Mouse (Mus musculus) intestine, embryonic 16.5 days (tissue): ENCODE data around the gene Nsun7. TPM values are rescaled to one million over a fixed set of nuclear protein-coding genes. Genes with fewer than 3 reads are reported as not detected.

ENCODE experiments used
- ATAC-seq: fragments of 200-750 bp; cut with Nextera tagmentation; 2 replicates; pipeline ENCODE4 v1.8.0; 2017; ENCODE audit warnings: moderate TSS enrichment, moderate library complexity
- H3K27ac ChIP-seq: fragments of 300-500 bp; sonication (generic); 2 replicates; pipeline ENCODE4 v1.5.1; 2014; ENCODE audit warnings: mild to moderate bottlenecking, low read length
- H3K27me3 ChIP-seq: fragments of 300-500 bp; sonication (generic); replicated peaks from 2 replicates; pipeline ENCODE4 v1.6.1; 2014; ENCODE audit warnings: low read length, control low read depth, mixed read lengths; ENCODE audit not compliant: control insufficient read depth, insufficient read depth
- H3K36me3 ChIP-seq: fragments of 300-500 bp; sonication (generic); 2 replicates; pipeline ENCODE4 v1.6.1; 2014; ENCODE audit warnings: low read length, control low read depth; ENCODE audit not compliant: control insufficient read depth, insufficient read depth
- H3K4me1 ChIP-seq: fragments of 300-500 bp; sonication (generic); 2 replicates; pipeline ENCODE4 v1.6.1; 2014; ENCODE audit warnings: low read length, control low read depth, mixed read lengths; ENCODE audit not compliant: control insufficient read depth, insufficient read depth
- H3K4me2 ChIP-seq: fragments of 300-500 bp; sonication (generic); 2 replicates; pipeline ENCODE4 v1.6.1; 2014; ENCODE audit warnings: low read depth, low read length, control low read depth
- H3K4me3 ChIP-seq: fragments of 300-500 bp; sonication (generic); 2 replicates; pipeline ENCODE4 v1.5.1; 2014; ENCODE audit warnings: mild to moderate bottlenecking, low read length
- H3K9ac ChIP-seq: fragments of 300-500 bp; sonication (generic); 2 replicates; pipeline ENCODE4 v1.6.1; 2014; ENCODE audit warnings: low read depth, low read length
- H3K9me3 ChIP-seq: fragments of 300-500 bp; sonication (generic); 2 replicates; pipeline ENCODE4 v1.6.1; 2016; ENCODE audit warnings: low read length, control low read depth; ENCODE audit not compliant: control insufficient read depth
- WGBS: fragments of 180-500 bp; shearing (Covaris S2); extraction: QIAGEN DNeasy Blood & Tissue Kit; methylation state at CpG from one replicate; pipeline ENCODE4 v1.1.7; 2014; 5-methylcytosine and 5-hydroxymethylcytosine counted together
- polyA plus RNA-seq: library from polyadenylated mRNA; unstranded; fragments of >200 nt; fragmentation: Nextera tagmentation; extraction: Ambion mirVana; gene quantifications from 2 replicates; pipeline ENCODE4 v1.2.1, GENCODE M21; 2015

Gene Nsun7
- polyA plus RNA-seq, 1 experiment from 2014 or later: 0.17 TPM

DNA sequence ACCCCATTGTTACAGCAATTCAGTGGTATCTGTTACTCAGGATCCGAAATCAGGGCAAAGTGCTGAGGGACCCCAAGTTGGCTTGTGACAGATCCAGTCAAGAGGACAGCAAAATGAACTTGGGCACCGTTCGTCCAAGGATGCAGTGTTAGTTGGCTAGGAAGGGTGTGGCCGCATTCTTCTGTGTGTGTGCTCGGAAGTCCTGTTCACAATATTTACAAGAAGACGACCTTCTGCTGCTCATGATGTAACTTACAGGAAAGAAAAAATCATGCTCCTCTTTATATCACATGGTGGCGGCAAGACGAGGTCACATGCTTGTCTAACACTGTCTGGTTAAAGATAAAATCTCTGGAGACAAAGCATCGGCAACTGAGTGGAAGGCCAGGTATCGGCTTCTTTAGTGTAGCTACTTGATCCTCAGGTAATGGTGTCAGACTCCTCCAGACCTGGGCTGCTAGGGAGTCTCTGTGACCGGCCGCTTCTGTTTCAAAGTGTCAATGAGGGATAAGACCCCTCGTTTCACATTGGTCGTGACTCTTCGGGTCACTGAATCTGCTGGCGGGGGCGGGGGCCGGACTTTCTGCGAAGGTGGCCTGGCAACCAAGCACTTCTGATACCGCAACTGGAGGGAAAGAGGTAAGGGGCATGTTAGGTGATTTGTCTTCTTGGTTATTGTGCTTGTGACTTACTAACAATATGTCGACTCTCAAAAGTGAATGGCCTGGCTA is 42.6 kb downstream of the Nsun7 start:
- 84% methylated on average over 21 of the region's 21 CpGs for WGBS

GRCm38 (mm10) chr5:66302873-66303272 is 43.2 kb downstream of the Nsun7 start:
- Histone ChIP-seq H3K4me2 (no peak overlapping the region), H3K36me3 (no peaks in the 10 kb centered on the region; the same call in 1 of the 2 replicates), H3K4me3 (no peak overlapping the region), H3K27me3 (no peaks in the 10 kb centered on the region), H3K9me3 (no peaks in the 10 kb centered on the region), H3K27ac (no peak overlapping the region), H3K4me1 (no peaks in the 10 kb centered on the region), H3K9ac (no peak overlapping the region)
- no peak for ATAC-seq
- WGBS: 95% methylated on average over 2 of the region's 2 CpGs

More for the DNA sequence above, 42.6 kb downstream of the Nsun7 start:
- Histone ChIP-seq H3K4me1 (no peaks in the 10 kb centered on the region), H3K4me2 (no peak overlapping the region), H3K9me3 (no peaks in the 10 kb centered on the region), H3K27me3 (no peaks in the 10 kb centered on the region), H3K9ac (no peak overlapping the region), H3K27ac (no peak overlapping the region), H3K4me3 (no peak overlapping the region), H3K36me3 (no peaks in the 10 kb centered on the region; the same call in 1 of the 2 replicates)
- no peak for ATAC-seq

- no peaks in the 10 kb centered on the region for H3K27me3 ChIP-seq
- no peaks in the 10 kb centered on the region for H3K4me1 ChIP-seq
- WGBS: 81% methylated on average over 11 of the region's 11 CpGs
Observed at GRCm38 (mm10) chr5:66304300-66305067, 44.8 kb downstream of the Nsun7 start.

DNA sequence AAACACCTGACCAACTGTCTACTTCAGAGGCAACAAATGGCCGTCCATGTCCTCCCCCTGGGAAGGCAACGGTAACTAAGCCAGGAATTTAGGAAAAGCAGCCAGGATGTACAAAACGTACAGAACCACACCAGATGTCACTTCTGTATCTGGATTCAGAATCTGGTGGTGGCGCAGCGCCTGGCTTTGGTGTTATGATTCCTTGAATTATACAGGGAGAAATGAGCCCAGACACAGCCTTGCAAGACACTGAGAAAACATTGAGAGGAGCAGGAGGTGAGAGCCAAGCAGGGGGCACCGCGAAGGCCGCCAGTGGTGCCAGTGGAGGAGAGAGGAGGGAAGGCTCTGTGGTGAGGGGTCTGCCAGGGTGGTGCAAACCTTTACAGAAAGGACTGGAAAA is 45.8 kb downstream of the Nsun7 start:
- Histone ChIP-seq H3K27ac (no peak overlapping the region), H3K4me1 (no peaks in the 10 kb centered on the region), H3K27me3 (no peaks in the 10 kb centered on the region), H3K4me2 (no peak overlapping the region), H3K36me3 (no peaks in the 10 kb centered on the region; the same call in 1 of the 2 replicates), H3K9ac (no peak overlapping the region), H3K4me3 (no peak overlapping the region), H3K9me3 (no peaks in the 10 kb centered on the region)
- 80% methylated on average over 8 of the region's 8 CpGs for whole genome bisulfite sequencing
- ATAC-seq: no peak

More at GRCm38 (mm10) chr5:66304300-66305067, 44.8 kb downstream of the Nsun7 start:
- no peak for ATAC-seq
- Histone ChIP-seq H3K9me3 (no peaks in the 10 kb centered on the region), H3K36me3 (no peaks in the 10 kb centered on the region; the same call in 1 of the 2 replicates), H3K9ac (no peak overlapping the region), H3K4me2 (no peak overlapping the region), H3K4me3 (no peak overlapping the region), H3K27ac (no peak overlapping the region)

- Histone ChIP-seq H3K4me3 (no peak overlapping the region), H3K4me1 (no peaks in the 10 kb centered on the region), H3K36me3 (no peaks in the 10 kb centered on the region), H3K4me2 (no peak overlapping the region), H3K27ac (no peak overlapping the region), H3K27me3 (no peaks in the 10 kb centered on the region), H3K9me3 (no peaks in the 10 kb centered on the region), H3K9ac (no peak overlapping the region)
- 68% methylated on average over 9 of the region's 9 CpGs for WGBS
- ATAC-seq: no peak
Observed at GRCm38 (mm10) chr5:66310328-66310727, 50.6 kb downstream of the Nsun7 start.

DNA sequence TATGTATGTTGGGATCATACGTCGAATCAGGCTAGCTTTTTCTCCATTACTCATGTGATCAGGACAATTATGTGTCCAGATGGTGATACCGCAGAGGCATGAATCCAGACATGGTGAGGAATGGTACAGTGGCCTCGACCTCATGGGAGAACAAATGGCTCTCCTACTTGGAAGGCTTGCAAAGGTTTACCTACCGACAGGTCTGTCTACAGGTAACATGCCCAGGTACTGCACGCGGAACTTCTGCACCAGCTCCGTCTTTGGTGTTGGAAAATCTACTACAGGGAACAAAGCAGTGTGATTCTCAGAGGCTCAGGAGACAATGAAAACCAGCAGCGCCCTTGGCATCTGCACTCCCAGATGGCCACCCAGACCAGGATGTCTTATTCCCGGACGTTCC is 51.1 kb downstream of the Nsun7 start:
- WGBS: 93% methylated on average over 11 of the region's 11 CpGs
- no peak for ATAC-seq
- Histone ChIP-seq H3K36me3 (no peaks in the 10 kb centered on the region), H3K9ac (no peak overlapping the region), H3K4me1 (no peaks in the 10 kb centered on the region), H3K4me3 (no peak overlapping the region), H3K4me2 (no peak overlapping the region), H3K27me3 (no peaks in the 10 kb centered on the region), H3K27ac (no peak overlapping the region), H3K9me3 (no peaks in the 10 kb centered on the region)

DNA sequence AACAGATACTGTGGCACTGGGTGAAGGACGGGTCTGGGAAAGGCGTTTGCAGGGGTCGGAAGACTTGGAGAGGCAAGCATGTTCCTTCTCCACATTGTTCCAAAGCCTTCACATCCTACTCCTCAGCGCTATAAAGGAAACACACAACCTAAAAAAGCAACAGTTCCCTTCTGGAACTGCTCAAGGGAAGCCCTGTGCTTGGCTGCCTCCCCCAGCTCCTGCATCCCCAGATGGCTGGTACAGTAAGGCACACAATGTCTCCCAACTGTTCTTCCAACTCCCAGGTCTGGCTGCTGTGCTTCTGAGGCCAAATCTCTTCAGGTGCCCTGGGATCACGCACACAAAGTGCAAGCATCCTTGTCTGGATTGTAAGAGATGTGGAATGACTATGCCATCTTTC is 56.1 kb downstream of the Nsun7 start:
- Histone ChIP-seq H3K27ac (no peak overlapping the region), H3K9me3 (no peaks in the 10 kb centered on the region), H3K9ac (no peak overlapping the region), H3K27me3 (no peaks in the 10 kb centered on the region), H3K4me2 (no peak overlapping the region), H3K4me1 (no peaks in the 10 kb centered on the region), H3K36me3 (no peaks in the 10 kb centered on the region), H3K4me3 (no peak overlapping the region)
- no peak for ATAC-seq
- 87% methylated on average over 5 of the region's 5 CpGs for WGBS

DNA sequence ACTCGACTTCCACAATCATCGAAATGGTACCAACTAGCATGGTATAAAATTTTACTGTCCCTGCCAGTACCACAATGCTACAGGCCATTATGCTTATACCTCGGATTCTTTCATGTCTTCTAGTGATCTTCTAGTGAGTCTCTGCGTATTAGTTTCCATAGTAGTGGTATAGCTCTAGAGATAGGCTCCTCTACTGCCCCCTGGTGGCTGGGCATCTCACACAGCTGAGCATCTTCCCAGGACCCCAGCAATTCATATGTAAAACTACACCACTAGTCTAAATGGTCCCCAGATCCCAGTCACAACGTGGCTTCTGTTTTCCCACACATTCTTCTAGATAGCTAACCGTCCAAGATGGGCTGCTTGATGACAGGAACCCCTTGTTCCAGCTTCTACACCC is 59.6 kb downstream of the Nsun7 start:
- Histone ChIP-seq H3K27ac (no peak overlapping the region), H3K36me3 (no peaks in the 10 kb centered on the region), H3K4me1 (no peaks in the 10 kb centered on the region; the same call in 1 of the 2 replicates), H3K4me2 (no peak overlapping the region), H3K27me3 (no peaks in the 10 kb centered on the region), H3K4me3 (no peak overlapping the region), H3K9me3 (no peaks in the 10 kb centered on the region), H3K9ac (no peak overlapping the region)
- 73% methylated on average over 6 of the region's 6 CpGs for WGBS
- ATAC-seq: no peak

DNA sequence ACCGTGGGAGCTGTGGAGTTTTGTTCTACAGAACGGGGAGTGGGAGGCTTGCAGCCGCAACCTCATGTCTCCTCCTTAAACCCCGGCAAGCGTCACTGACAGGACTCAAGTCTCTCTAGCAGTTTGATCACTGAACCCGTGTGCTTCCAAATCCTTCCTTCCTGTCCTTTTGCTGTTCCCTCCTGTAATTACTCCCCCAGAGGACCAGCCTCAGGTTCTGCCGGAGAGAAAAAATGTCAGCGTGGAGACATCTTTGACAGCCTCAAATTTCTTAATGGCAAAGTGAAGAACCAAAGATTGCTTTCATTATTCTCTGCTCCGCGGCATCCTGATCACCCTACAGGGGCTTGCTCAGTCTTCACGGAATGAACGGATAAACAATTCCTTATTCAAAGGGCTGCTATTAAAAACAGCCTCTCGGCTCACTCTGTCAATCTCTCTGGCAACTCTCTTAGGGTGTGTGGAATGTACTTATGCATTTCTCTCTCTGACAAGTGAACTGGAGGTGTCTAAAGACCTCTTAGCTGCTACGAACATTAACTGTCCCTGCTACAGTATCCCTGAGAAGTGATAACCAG is 60.2 kb downstream of the Nsun7 start:
- ATAC-seq: no peak
- H3K36me3 ChIP-seq: no peaks in the 10 kb centered on the region
- no peaks in the 10 kb centered on the region; the same call in 1 of the 2 replicates for H3K4me1 ChIP-seq
- H3K27ac ChIP-seq: no peak overlapping the region
- 62% methylated on average over 14 of the region's 14 CpGs for WGBS
- H3K9me3 ChIP-seq: no peaks in the 10 kb centered on the region
- no peaks in the 10 kb centered on the region for H3K27me3 ChIP-seq
- H3K9ac ChIP-seq: no peak overlapping the region
- H3K4me3 ChIP-seq: no peak overlapping the region
- H3K4me2 ChIP-seq: no peak overlapping the region
